Mouse (Mus musculus): ENCODE data around the gene Disc1.

DNA sequence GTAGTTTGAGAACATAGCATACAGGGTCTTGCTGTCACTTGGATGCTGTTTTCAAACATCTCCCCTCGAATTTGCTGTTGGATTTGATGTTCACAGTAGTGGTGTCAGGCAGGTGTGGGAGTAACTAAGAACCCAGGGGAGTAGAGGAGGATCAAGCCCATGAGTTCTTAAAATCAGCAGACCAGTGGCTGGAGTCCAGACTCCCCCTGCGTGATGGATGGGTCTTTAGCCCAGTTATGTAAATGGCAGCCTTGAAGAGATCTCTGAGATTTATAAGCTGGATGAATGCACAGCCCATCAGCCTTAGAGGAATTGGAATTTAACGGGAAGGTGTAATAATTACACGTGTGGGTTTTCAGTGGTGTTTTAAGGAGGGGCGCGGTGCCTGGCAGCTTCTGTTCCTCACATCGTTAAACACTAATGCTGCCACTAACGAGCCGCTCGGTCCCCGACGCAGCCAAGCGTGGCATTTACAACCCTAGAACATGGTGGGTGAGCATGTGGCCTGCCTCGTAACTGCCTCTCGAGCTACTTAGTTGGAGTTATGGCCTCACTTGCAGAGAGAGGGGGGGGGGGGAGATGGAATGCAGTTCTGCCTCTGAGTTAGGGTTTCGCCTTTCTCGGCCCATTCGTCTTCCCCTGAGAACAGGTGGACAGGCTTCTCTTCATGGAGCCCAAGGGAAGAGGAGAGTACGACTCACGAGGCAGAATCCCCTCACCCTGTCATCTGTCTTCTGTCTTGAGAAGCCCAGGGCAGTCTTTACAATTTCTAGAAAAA lies 103.1 kb downstream of the Disc1 start:
- TF ChIP-seq CTCF (IDR thresholded peaks at IDR 0.05; ENCODE audit: insufficient read depth, low read length) (no peak), POLR2A (IDR thresholded peaks at IDR 0.05; ENCODE audit: borderline replicate concordance, extremely low read depth, low read depth, low read length) (no peak)

Data from lung, adult 2 months (tissue).